Comparison of ENCODE assay signal across 8 mouse cellular contexts in the genomic region with DNA sequence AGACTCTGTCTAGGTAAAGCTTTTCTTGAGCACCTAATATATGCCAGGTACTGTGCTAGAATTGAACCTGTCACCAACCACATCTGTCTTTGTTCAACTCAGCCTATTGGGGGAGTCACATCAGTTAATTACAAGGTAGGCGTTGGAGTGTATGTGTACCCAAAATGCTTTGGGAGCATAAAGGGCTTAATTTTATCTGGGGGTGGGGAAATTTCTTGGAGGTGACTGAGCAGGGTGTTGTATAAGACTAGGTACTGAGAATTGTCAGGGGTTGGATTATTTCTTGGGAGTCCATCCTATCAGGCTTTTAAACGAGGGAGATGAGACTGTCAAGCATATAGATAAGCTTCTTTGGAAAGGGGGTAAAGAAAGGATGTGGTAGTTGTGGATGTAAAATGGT. TPM values are rescaled to one million over a fixed set of nuclear protein-coding genes. Genes with fewer than 3 reads are reported as not detected.
DNase-seq lines count a peak whose midpoint lies in the region; ATAC-seq and TF ChIP-seq lines count a peak whose summit lies in the region.

No protein-coding gene starts in this region.

- TF ChIP-seq CTCF in left cerebral cortex, adult 2 months (IDR thresholded peaks at IDR 0.05): no peak

- H3K4me1 ChIP-seq in embryonic facial prominence, embryonic 12.5 days: peaks cover 18% of the 10 kb centered on the region
- H3K4me1 ChIP-seq in intestine, embryonic 14.5 days (replicated peaks; ENCODE audit: control insufficient read depth, insufficient read depth, low read length): peaks cover 18% of the 10 kb centered on the region

- H3K79me2 ChIP-seq in myocyte (ENCODE audit: control insufficient read depth, insufficient read depth): peaks cover 65% of the 10 kb centered on the region

- no peaks in the 10 kb centered on the region for H3K9me3 ChIP-seq in embryonic facial prominence, embryonic 12.5 days
- H3K9me3 ChIP-seq in intestine, embryonic 14.5 days (ENCODE audit: control insufficient read depth, low read length): no peaks in the 10 kb centered on the region

- peak overlapping the region; percentile 39; the same call in 1 of the 2 replicates for H3K9ac ChIP-seq in embryonic facial prominence, embryonic 12.5 days
- peak overlapping the region; percentile 100; the same call in 1 of the 2 replicates for H3K9ac ChIP-seq in intestine, embryonic 14.5 days (ENCODE audit: low read length)

- H3K4me2 ChIP-seq in embryonic facial prominence, embryonic 12.5 days (replicated peaks): peak overlapping the region; percentile 79
- peak overlapping the region; percentile 83 for H3K4me2 ChIP-seq in intestine, embryonic 14.5 days (ENCODE audit: low read length)
- H3K4me2 ChIP-seq in myocyte (ENCODE audit: low read depth): peak overlapping the region; percentile 91

- TF ChIP-seq POLR2A in myocyte (IDR thresholded peaks at IDR 0.05; ENCODE audit: insufficient read length, low read depth): no peak

- DNase-seq in left cerebral cortex, adult 2 months (ENCODE audit: extremely low spot score in 1 of 2, low spot score in 2 of 2): no peak
- no peak for DNase-seq in left cerebral cortex, postnatal 10 days (ENCODE audit: extremely low spot score in 1 of 2, low spot score in 2 of 2)
- no peak for DNase-seq in intestine, embryonic 14.5 days (ENCODE audit: low spot score)
- no peak for DNase-seq in cerebellum, postnatal 10 days
- no peak for DNase-seq in kidney, adult 11 months
- no peak for DNase-seq in frontal cortex, postnatal 25 days (ENCODE audit: low spot score in 2 of 2)

- no peak overlapping the region for H3K27ac ChIP-seq in left cerebral cortex, adult 2 months
- no peak overlapping the region for H3K27ac ChIP-seq in embryonic facial prominence, embryonic 12.5 days
- no peak overlapping the region for H3K27ac ChIP-seq in intestine, embryonic 14.5 days (ENCODE audit: low read depth)

- ATAC-seq in embryonic facial prominence, embryonic 12.5 days (ENCODE audit: insufficient number of reproducible peaks, insufficient read depth, low FRiP score, low TSS enrichment): no peak
- no peak for ATAC-seq in intestine, embryonic 14.5 days (replicated peaks; ENCODE audit: low FRiP score, low TSS enrichment, low read depth)

- H3K4me3 ChIP-seq in left cerebral cortex, adult 2 months: peak overlapping the region; percentile 99
- H3K4me3 ChIP-seq in embryonic facial prominence, embryonic 12.5 days: peak overlapping the region; percentile 99
- peak overlapping the region; percentile 91 for H3K4me3 ChIP-seq in intestine, embryonic 14.5 days (ENCODE audit: low read depth, low read length)
- peak overlapping the region; percentile 45 for H3K4me3 ChIP-seq in myocyte

- H3ac ChIP-seq in myocyte (ENCODE audit: control insufficient read depth, insufficient read length): no peak overlapping the region

- H3K27me3 ChIP-seq in embryonic facial prominence, embryonic 12.5 days: no peaks in the 10 kb centered on the region
- no peaks in the 10 kb centered on the region for H3K27me3 ChIP-seq in intestine, embryonic 14.5 days (replicated peaks; ENCODE audit: control insufficient read depth, insufficient read depth, low read length)
- H3K27me3 ChIP-seq in myocyte (ENCODE audit: control insufficient read depth, insufficient read depth, insufficient read length): no peaks in the 10 kb centered on the region

- peaks cover 8% of the 10 kb centered on the region; the same call in 1 of the 2 replicates for H3K36me3 ChIP-seq in embryonic facial prominence, embryonic 12.5 days
- peaks cover 4% of the 10 kb centered on the region for H3K36me3 ChIP-seq in intestine, embryonic 14.5 days (ENCODE audit: control insufficient read depth, insufficient read depth, low read length)
- no peaks in the 10 kb centered on the region for H3K36me3 ChIP-seq in myocyte (ENCODE audit: control insufficient read depth, insufficient read depth)

- intact Hi-C loops in left cerebral cortex, adult 2 months (cut with DNase I): loop anchor here (5.0 kb wide), 1 partner anchor 224 kb away; a partner anchor contains a TSS
- intact Hi-C loops in left cerebral cortex, postnatal 10 days (cut with DNase I): loop anchor here (5.0 kb wide), 1 partner anchor 46 kb away; no protein-coding TSS in a partner anchor

- 41% methylated on average over 2 of the region's 2 CpGs for WGBS in embryonic facial prominence, embryonic 12.5 days
- WGBS in intestine, embryonic 14.5 days: 44% methylated on average over 2 of the region's 2 CpGs

TF ChIP-seq in myocyte, 11 proteins besides CTCF, POLR2A, EP300 and RAD21:
- TF ChIP-seq REST (IDR thresholded peaks at IDR 0.05; ENCODE audit: insufficient read depth, insufficient read length) (no peak), SRF (IDR thresholded peaks at IDR 0.05; ENCODE audit: control insufficient read depth, insufficient read length, low read depth) (no peak), E2F4 (IDR thresholded peaks at IDR 0.05; ENCODE audit: insufficient read depth) (no peak), CEBPB (IDR thresholded peaks at IDR 0.05; ENCODE audit: insufficient read depth, poor library complexity, severe bottlenecking) (no peak), POLR2AphosphoS2 (IDR thresholded peaks at IDR 0.05; ENCODE audit: insufficient read length, low read depth) (no peak), MAX (IDR thresholded peaks at IDR 0.05; ENCODE audit: low read depth) (no peak), MYOD1 (IDR thresholded peaks at IDR 0.05; ENCODE audit: control insufficient read depth in 1 of 3, insufficient read length in 2 of 3, low read depth in 2 of 3) (no peak), USF1 (IDR thresholded peaks at IDR 0.05; ENCODE audit: low read depth) (no peak), TCF3 (IDR thresholded peaks at IDR 0.05; ENCODE audit: insufficient read length, low read depth) (no peak), MYOG (IDR thresholded peaks at IDR 0.05; ENCODE audit: control insufficient read depth in 1 of 3, insufficient read depth in 1 of 3, insufficient read length in 2 of 3, low read depth in 2 of 3) (no peak), TCF12 (IDR thresholded peaks at IDR 0.05; ENCODE audit: insufficient read depth, poor library complexity, severe bottlenecking) (no peak)

RNA-seq across cellular contexts. Expression of a gene that starts 2.4 kb away (rescaled TPM):
- 10 to 100 TPM; 80.4 to 85.3 TPM for total RNA-seq in left cerebral cortex, adult 2 months (2021)
- total RNA-seq in left cerebral cortex, postnatal 10 days (2021): 10 to 100 TPM; 75.5 to 77.0 TPM
- polyA plus RNA-seq in embryonic facial prominence, embryonic 12.5 days (2016; fragmentation: Nextera tagmentation; extraction: Ambion mirVana): 105 and 109 TPM in 2 replicates
- 69.1 and 76.2 TPM in 2 replicates for polyA plus RNA-seq in intestine, embryonic 14.5 days (2014; fragmentation: Nextera tagmentation; extraction: Ambion mirVana)
- 37.2 TPM for polyA plus RNA-seq in myocyte (2012; fragmentation: generic; extraction: Trizol)

Comparison
In these comparisons a context has a peak if more than half of its experiments do, and no peak if none do; other contexts are left out.
1. H3K4me3 ChIP-seq: peak in every context shown above with its lines; median percentile 99 in left cerebral cortex, adult 2 months; 99 in embryonic facial prominence, embryonic 12.5 days; 91 in intestine, embryonic 14.5 days; 45 in myocyte.